Mouse (Mus musculus): ENCODE data around the gene Ptprf.

GRCm38 (mm10) chr4:118273545-118273944 is 17.7 kb downstream of the Ptprf start:
- peak; percentile 33 for TF ChIP-seq CTCF (IDR thresholded peaks at IDR 0.05)
- peak; percentile 55 for TF ChIP-seq EP300 (IDR thresholded peaks at IDR 0.05)

Measured in lung, postnatal 0 days (tissue).